Mouse (Mus musculus) midbrain, postnatal 0 days (tissue): ENCODE measurements at regions not wholly inside any gene's neighbourhood (a gene's known extent, or its start where the extent isn't known, plus 50 kb on each side); places are given as distances from the start of the nearest gene placed in this dataset.
A peak's percentile ranks its signal among the peaks of the same experiment; 100 is the strongest.

Experiments
- ATAC-seq: fragments of 200-750 bp; cut with Nextera tagmentation; 2 replicates; pipeline ENCODE4 v1.8.0; 2017; ENCODE audit warnings: moderate number of reproducible peaks, mild to moderate bottlenecking, moderate TSS enrichment, moderate library complexity; ENCODE audit not compliant: low FRiP score
- DNase-seq: peaks from one replicate; pipeline ENCODE4 v3.0.0-alpha.2; 2015; ENCODE audit warnings: low spot score
- H3K27ac ChIP-seq: fragments of 300-500 bp; sonication (generic); 2 replicates; pipeline ENCODE4 v1.5.1; 2014; ENCODE audit warnings: low read depth, mild to moderate bottlenecking, low read length, mixed read lengths
- H3K27me3 ChIP-seq: fragments of 300-500 bp; sonication (generic); 2 replicates; pipeline ENCODE4 v1.6.1; 2014; ENCODE audit warnings: low read length, control low read depth, mixed read lengths; ENCODE audit not compliant: insufficient read depth
- H3K36me3 ChIP-seq: fragments of 300-500 bp; sonication (generic); 2 replicates; pipeline ENCODE4 v1.6.1; 2014; ENCODE audit warnings: low read length, control low read depth, mixed read lengths; ENCODE audit not compliant: insufficient read depth
- H3K4me1 ChIP-seq: fragments of 300-500 bp; sonication (generic); 2 replicates; pipeline ENCODE4 v1.6.1; 2014; ENCODE audit warnings: mild to moderate bottlenecking, control low read depth, antibody characterized with exemption, low read length, mixed read lengths; ENCODE audit not compliant: insufficient read depth
- H3K4me2 ChIP-seq: fragments of 300-500 bp; sonication (generic); 2 replicates; pipeline ENCODE4 v1.6.1; 2014; ENCODE audit warnings: low read depth, mild to moderate bottlenecking, low read length, mixed read lengths; ENCODE audit not compliant: poor library complexity, severe bottlenecking
- H3K4me3 ChIP-seq: fragments of 300-500 bp; sonication (generic); 2 replicates; pipeline ENCODE4 v1.5.1; 2014; ENCODE audit warnings: low read depth, mild to moderate bottlenecking, low read length, moderate library complexity
- H3K9ac ChIP-seq: fragments of 300-500 bp; sonication (generic); replicated peaks from 2 replicates; pipeline ENCODE4 v1.6.1; 2014; ENCODE audit warnings: mild to moderate bottlenecking, low read length, moderate library complexity, mixed read lengths; ENCODE audit not compliant: poor library complexity, severe bottlenecking
- H3K9me3 ChIP-seq: fragments of 300-500 bp; sonication (generic); 2 replicates; pipeline ENCODE4 v1.6.1; 2016; ENCODE audit warnings: low read length, control low read depth
- CTCF ChIP-seq: IDR thresholded peaks from 2 replicates; pipeline ENCODE4 v1.5.1; 2016; ENCODE audit warnings: antibody characterized with exemption, mild to moderate bottlenecking
- WGBS: fragments of 180-500 bp; shearing (Covaris S2); extraction: QIAGEN DNeasy Blood & Tissue Kit; methylation state at CpG from one replicate; pipeline ENCODE4 v1.1.7; 2014; 5-methylcytosine and 5-hydroxymethylcytosine counted together

- no peak overlapping the region for H3K4me2 ChIP-seq
Measured at GRCm38 (mm10) chr12:105911556-105911955, 98.5 kb upstream of the Vrk1 start.

GRCm38 (mm10) chr12:105917388-105917963 lies 92.6 kb upstream of the Vrk1 start:
- Histone ChIP-seq H3K27me3 (no peaks in the 10 kb centered on the region), H3K27ac (peak overlapping the region; percentile 47; the same call in 1 of the 2 replicates), H3K9ac (no peak overlapping the region), H3K4me3 (no peak overlapping the region), H3K36me3 (no peaks in the 10 kb centered on the region), H3K4me1 (no peaks in the 10 kb centered on the region), H3K4me2 (no peak overlapping the region), H3K9me3 (no peaks in the 10 kb centered on the region)
- ATAC-seq, result 0 out of 2 replicates have a peak, but pooled peaks have one; percentile 56
- 51% methylated on average over 10 of the region's 10 CpGs for WGBS
- peak; percentile 72 for DNase-seq
- TF ChIP-seq CTCF, result no peak

More at GRCm38 (mm10) chr12:105911556-105911955, 98.5 kb upstream of the Vrk1 start:
- H3K4me3 ChIP-seq, result no peak overlapping the region
- no peak for TF ChIP-seq CTCF
- ATAC-seq, result no peak
- WGBS, result 75% methylated on average over 9 of the region's 9 CpGs
- H3K27ac ChIP-seq, result no peak overlapping the region
- no peaks in the 10 kb centered on the region for H3K9me3 ChIP-seq
- no peaks in the 10 kb centered on the region for H3K4me1 ChIP-seq
- no peaks in the 10 kb centered on the region for H3K36me3 ChIP-seq
- DNase-seq, result no peak
- H3K27me3 ChIP-seq, result no peaks in the 10 kb centered on the region
- H3K9ac ChIP-seq, result no peak overlapping the region

GRCm38 (mm10) chr12:105918775-105919174 lies 91.3 kb upstream of the Vrk1 start:
- H3K27me3 ChIP-seq, result no peaks in the 10 kb centered on the region
- ATAC-seq, result no peak
- no peak overlapping the region for H3K4me3 ChIP-seq
- H3K36me3 ChIP-seq, result no peaks in the 10 kb centered on the region
- DNase-seq, result no peak
- no peaks in the 10 kb centered on the region for H3K9me3 ChIP-seq
- H3K4me1 ChIP-seq, result no peaks in the 10 kb centered on the region
- H3K9ac ChIP-seq, result no peak overlapping the region
- WGBS, result 90% methylated on average over 12 of the region's 12 CpGs
- no peak for TF ChIP-seq CTCF
- no peak overlapping the region for H3K4me2 ChIP-seq
- no peak overlapping the region for H3K27ac ChIP-seq

- H3K9ac ChIP-seq, result no peak overlapping the region
- no peaks in the 10 kb centered on the region for H3K4me1 ChIP-seq
- DNase-seq, result no peak
- no peak overlapping the region for H3K27ac ChIP-seq
- 96% methylated on average over 7 of the region's 7 CpGs for WGBS
- peak; percentile 39 for TF ChIP-seq CTCF
- no peaks in the 10 kb centered on the region for H3K36me3 ChIP-seq
- ATAC-seq, result no peak
- no peak overlapping the region for H3K4me2 ChIP-seq
- no peaks in the 10 kb centered on the region for H3K27me3 ChIP-seq
- no peak overlapping the region for H3K4me3 ChIP-seq
- no peaks in the 10 kb centered on the region for H3K9me3 ChIP-seq
Measured at GRCm38 (mm10) chr12:105927210-105927609, 82.8 kb upstream of the Vrk1 start.

GRCm38 (mm10) chr12:105929456-105929921 lies 80.5 kb upstream of the Vrk1 start:
- no peaks in the 10 kb centered on the region for H3K9me3 ChIP-seq
- no peaks in the 10 kb centered on the region for H3K27me3 ChIP-seq
- DNase-seq (no peak), ATAC-seq (no peak)
- H3K36me3 ChIP-seq, result no peaks in the 10 kb centered on the region
- H3K4me2 ChIP-seq, result no peak overlapping the region
- 12% methylated on average over 12 of the region's 12 CpGs for WGBS
- H3K27ac ChIP-seq, result no peak overlapping the region
- H3K4me1 ChIP-seq, result no peaks in the 10 kb centered on the region
- no peak overlapping the region for H3K4me3 ChIP-seq
- H3K9ac ChIP-seq, result no peak overlapping the region
- TF ChIP-seq CTCF, result no peak

GRCm38 (mm10) chr12:105935441-105935880 lies 74.6 kb upstream of the Vrk1 start:
- no peak overlapping the region for H3K27ac ChIP-seq
- ATAC-seq (no peak), DNase-seq (peak; percentile 47)
- no peaks in the 10 kb centered on the region for H3K36me3 ChIP-seq
- 8% methylated on average over 19 of the region's 22 CpGs for WGBS
- H3K4me3 ChIP-seq, result peak overlapping the region; percentile 10; the same call in 1 of the 2 replicates
- H3K27me3 ChIP-seq, result 0 out of 2 replicates have a peak, but pooled peaks cover 2% of the 10 kb centered on the region
- no peaks in the 10 kb centered on the region for H3K4me1 ChIP-seq
- no peak overlapping the region for H3K9ac ChIP-seq
- no peak for TF ChIP-seq CTCF
- H3K9me3 ChIP-seq, result no peaks in the 10 kb centered on the region
- peak overlapping the region; percentile 39 for H3K4me2 ChIP-seq
